Mouse (Mus musculus) limb, embryonic 12.5 days (tissue): ENCODE measurements around the gene Serinc5. TPM values are rescaled to one million over a fixed set of nuclear protein-coding genes. Genes with fewer than 3 reads are reported as not detected.

ENCODE experiments used
- ATAC-seq: fragments of 200-750 bp; cut with Nextera tagmentation; 2 replicates; pipeline ENCODE4 v1.8.0; 2017; ENCODE audit warnings: low read depth, moderate TSS enrichment; ENCODE audit not compliant: insufficient number of reproducible peaks, insufficient read depth, low FRiP score, low TSS enrichment
- H3K27ac ChIP-seq: fragments of 300-500 bp; sonication (generic); 2 replicates; pipeline ENCODE4 v1.5.1; 2016; ENCODE audit warnings: mild to moderate bottlenecking, moderate library complexity
- H3K27me3 ChIP-seq: fragments of 300-500 bp; sonication (generic); 2 replicates; pipeline ENCODE4 v1.6.1; 2016; ENCODE audit warnings: mild to moderate bottlenecking, moderate library complexity
- H3K36me3 ChIP-seq: fragments of 300-500 bp; sonication (generic); 2 replicates; pipeline ENCODE4 v1.6.1; 2016; ENCODE audit warnings: mild to moderate bottlenecking, moderate library complexity
- H3K4me1 ChIP-seq: fragments of 300-500 bp; sonication (generic); replicated peaks from 2 replicates; pipeline ENCODE4 v1.6.1; 2016
- H3K4me2 ChIP-seq: fragments of 300-500 bp; sonication (generic); 2 replicates; pipeline ENCODE4 v1.6.1; 2016; ENCODE audit warnings: mild to moderate bottlenecking, moderate library complexity
- H3K4me3 ChIP-seq: fragments of 300-500 bp; sonication (generic); replicated peaks from 2 replicates; pipeline ENCODE4 v1.5.1; 2016; ENCODE audit warnings: mild to moderate bottlenecking
- H3K9ac ChIP-seq: fragments of 300-500 bp; sonication (generic); replicated peaks from 2 replicates; pipeline ENCODE4 v1.6.1; 2016; ENCODE audit warnings: mild to moderate bottlenecking, moderate library complexity
- H3K9me3 ChIP-seq: fragments of 300-500 bp; sonication (generic); 2 replicates; pipeline ENCODE4 v1.6.1; 2016; ENCODE audit warnings: mild to moderate bottlenecking, moderate library complexity
- WGBS: fragments of 180-500 bp; shearing (Covaris S2); methylation state at CpG from one replicate; pipeline ENCODE4 v1.1.7; 2016; 5-methylcytosine and 5-hydroxymethylcytosine counted together
- polyA plus RNA-seq: library from polyadenylated mRNA; unstranded; fragments of >200 nt; fragmentation: Nextera tagmentation; extraction: Ambion mirVana; gene quantifications from 2 replicates; pipeline ENCODE4 v1.2.1, GENCODE M21; 2016

Serinc5 gene
- polyA plus RNA-seq, 1 experiment from 2014 or later, result 10.2 TPM

GRCm38 (mm10) chr13:92706342-92707061 lies 95.6 kb downstream of the Serinc5 start:
- no peak overlapping the region for H3K4me3 ChIP-seq
- WGBS, result 91% methylated on average over 9 of the region's 9 CpGs
- 0 out of 2 replicates have a peak, but pooled peaks cover 2% of the 10 kb centered on the region for H3K4me1 ChIP-seq
- no peaks in the 10 kb centered on the region for H3K9me3 ChIP-seq
- H3K27me3 ChIP-seq, result no peaks in the 10 kb centered on the region
- ATAC-seq, result no peak
- no peak overlapping the region for H3K9ac ChIP-seq
- no peak overlapping the region for H3K4me2 ChIP-seq
- peaks cover 9% of the 10 kb centered on the region; the same call in 1 of the 2 replicates for H3K36me3 ChIP-seq
- no peak overlapping the region for H3K27ac ChIP-seq

DNA sequence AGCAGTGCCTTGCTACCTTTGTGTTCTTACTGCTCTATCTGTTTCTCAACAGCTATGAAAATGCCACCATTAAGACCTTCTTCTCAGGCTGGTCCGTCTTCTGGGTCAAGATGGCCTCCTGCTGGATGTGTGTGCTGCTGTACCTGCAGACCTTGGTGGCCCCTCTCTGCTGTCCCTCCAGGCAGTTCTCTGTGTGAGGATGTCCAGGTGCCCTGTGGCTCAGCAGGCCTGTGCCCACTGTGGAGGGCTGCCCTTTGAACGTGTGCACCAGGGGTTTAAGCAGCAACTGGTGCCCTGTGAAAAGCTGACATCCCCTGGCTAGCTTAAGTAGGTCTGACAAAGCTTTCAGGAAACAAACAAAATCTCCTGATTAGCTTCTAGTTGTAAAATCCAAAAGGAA lies 97.0 kb downstream of the Serinc5 start:
- Histone ChIP-seq H3K4me3 (no peak overlapping the region), H3K9me3 (no peaks in the 10 kb centered on the region), H3K4me2 (no peak overlapping the region), H3K4me1 (0 out of 2 replicates have a peak, but pooled peaks cover 2% of the 10 kb centered on the region), H3K9ac (no peak overlapping the region), H3K27me3 (no peaks in the 10 kb centered on the region), H3K27ac (no peak overlapping the region), H3K36me3 (peaks cover 9% of the 10 kb centered on the region; the same call in 1 of the 2 replicates)
- ATAC-seq, result no peak
- 63% methylated on average over 2 of the region's 2 CpGs for WGBS

DNA sequence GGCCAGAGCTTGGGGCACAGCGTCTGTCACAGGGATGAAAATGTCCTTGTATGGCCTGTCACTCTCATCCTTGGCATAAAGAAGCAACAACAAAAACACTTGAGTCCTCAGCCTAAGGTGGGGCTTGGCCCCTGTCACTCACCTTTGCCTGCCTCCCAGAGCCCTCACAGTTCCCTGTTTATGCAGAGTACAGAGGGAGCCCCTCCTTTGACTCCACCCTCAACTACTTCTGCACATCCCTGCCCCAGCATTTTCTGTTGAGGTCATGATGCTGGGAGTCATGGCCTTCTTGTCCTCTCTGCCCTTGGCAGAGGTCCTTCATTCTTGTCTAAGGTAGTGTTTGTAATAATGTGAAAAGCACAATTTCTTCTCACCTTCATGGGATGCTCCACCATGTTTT lies 97.6 kb downstream of the Serinc5 start:
- no peak overlapping the region for H3K4me3 ChIP-seq
- H3K9ac ChIP-seq, result no peak overlapping the region
- no peaks in the 10 kb centered on the region for H3K9me3 ChIP-seq
- 85% methylated on average over 1 of the region's 1 CpGs for WGBS
- no peak overlapping the region for H3K4me2 ChIP-seq
- 0 out of 2 replicates have a peak, but pooled peaks cover 2% of the 10 kb centered on the region for H3K4me1 ChIP-seq
- H3K27me3 ChIP-seq, result no peaks in the 10 kb centered on the region
- H3K36me3 ChIP-seq, result peaks cover 9% of the 10 kb centered on the region; the same call in 1 of the 2 replicates
- no peak overlapping the region for H3K27ac ChIP-seq
- ATAC-seq, result no peak

DNA sequence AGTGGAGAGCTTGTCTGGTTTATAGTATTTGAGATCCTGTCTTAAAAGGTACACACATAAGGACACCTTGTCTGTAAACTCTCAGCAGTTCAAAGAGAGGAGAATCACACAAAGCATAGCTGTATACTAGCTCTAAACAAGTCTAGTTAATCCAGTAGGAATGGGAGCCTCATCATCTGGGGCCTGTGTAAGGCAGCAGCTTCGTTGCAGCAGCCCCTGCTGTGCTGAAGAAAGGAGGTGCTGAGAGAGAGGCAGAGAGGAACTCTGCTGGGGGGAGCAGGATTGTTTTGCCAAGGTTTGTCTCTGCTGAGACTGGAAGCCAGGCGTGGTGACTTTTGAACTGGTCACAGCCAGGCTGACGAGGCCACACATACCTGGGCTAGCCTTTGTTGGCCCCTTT lies 98.6 kb downstream of the Serinc5 start:
- Histone ChIP-seq H3K9ac (no peak overlapping the region), H3K27ac (no peak overlapping the region), H3K4me2 (no peak overlapping the region), H3K36me3 (peaks cover 9% of the 10 kb centered on the region; the same call in 1 of the 2 replicates), H3K4me3 (no peak overlapping the region), H3K9me3 (no peaks in the 10 kb centered on the region), H3K4me1 (0 out of 2 replicates have a peak, but pooled peaks cover 2% of the 10 kb centered on the region), H3K27me3 (no peaks in the 10 kb centered on the region)
- 38% methylated on average over 3 of the region's 3 CpGs for whole genome bisulfite sequencing
- ATAC-seq, result no peak

GRCm38 (mm10) chr13:92710361-92710760 lies 99.5 kb downstream of the Serinc5 start:
- Histone ChIP-seq H3K27ac (no peak overlapping the region), H3K4me1 (no peaks in the 10 kb centered on the region), H3K4me3 (no peak overlapping the region), H3K9ac (no peak overlapping the region), H3K9me3 (no peaks in the 10 kb centered on the region), H3K27me3 (no peaks in the 10 kb centered on the region), H3K36me3 (peaks cover 9% of the 10 kb centered on the region; the same call in 1 of the 2 replicates), H3K4me2 (no peak overlapping the region)
- 81% methylated on average over 1 of the region's 1 CpGs for WGBS
- no peak for ATAC-seq

- no peak overlapping the region for H3K27ac ChIP-seq
- 98% methylated on average over 1 of the region's 1 CpGs for WGBS
- H3K4me2 ChIP-seq, result no peak overlapping the region
- H3K4me1 ChIP-seq, result no peaks in the 10 kb centered on the region
- ATAC-seq, result no peak
- no peaks in the 10 kb centered on the region for H3K27me3 ChIP-seq
- no peak overlapping the region for H3K9ac ChIP-seq
- no peak overlapping the region for H3K4me3 ChIP-seq
- no peaks in the 10 kb centered on the region for H3K9me3 ChIP-seq
- H3K36me3 ChIP-seq, result peaks cover 6% of the 10 kb centered on the region; the same call in 1 of the 2 replicates
Observed at GRCm38 (mm10) chr13:92711821-92712220, 100.9 kb downstream of the Serinc5 start.

DNA sequence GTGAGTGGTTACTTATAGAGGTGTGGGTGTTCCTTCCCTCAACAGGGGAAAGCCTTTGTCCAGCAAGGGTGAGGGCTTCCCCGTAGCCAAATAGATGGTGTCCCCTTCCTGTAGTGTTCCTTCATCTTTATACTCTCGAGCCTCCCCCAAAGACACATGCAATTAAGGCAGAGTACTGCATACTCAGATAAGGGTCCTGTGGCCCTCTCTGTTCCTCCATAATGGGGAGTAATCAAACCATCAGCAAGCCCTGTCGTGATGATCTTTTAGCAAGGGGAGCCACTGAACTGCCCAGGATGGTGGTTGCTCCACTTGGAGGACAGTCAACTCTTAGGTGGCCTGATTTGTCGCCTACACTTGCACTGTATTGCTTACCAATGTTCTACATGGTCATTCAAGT lies 101.7 kb downstream of the Serinc5 start:
- no peaks in the 10 kb centered on the region for H3K27me3 ChIP-seq
- ATAC-seq, result no peak
- 76% methylated on average over 4 of the region's 4 CpGs for WGBS
- no peak overlapping the region for H3K27ac ChIP-seq
- H3K9me3 ChIP-seq, result no peaks in the 10 kb centered on the region
- H3K9ac ChIP-seq, result no peak overlapping the region
- H3K4me3 ChIP-seq, result no peak overlapping the region
- peaks cover 6% of the 10 kb centered on the region; the same call in 1 of the 2 replicates for H3K36me3 ChIP-seq
- no peaks in the 10 kb centered on the region for H3K4me1 ChIP-seq
- H3K4me2 ChIP-seq, result no peak overlapping the region

DNA sequence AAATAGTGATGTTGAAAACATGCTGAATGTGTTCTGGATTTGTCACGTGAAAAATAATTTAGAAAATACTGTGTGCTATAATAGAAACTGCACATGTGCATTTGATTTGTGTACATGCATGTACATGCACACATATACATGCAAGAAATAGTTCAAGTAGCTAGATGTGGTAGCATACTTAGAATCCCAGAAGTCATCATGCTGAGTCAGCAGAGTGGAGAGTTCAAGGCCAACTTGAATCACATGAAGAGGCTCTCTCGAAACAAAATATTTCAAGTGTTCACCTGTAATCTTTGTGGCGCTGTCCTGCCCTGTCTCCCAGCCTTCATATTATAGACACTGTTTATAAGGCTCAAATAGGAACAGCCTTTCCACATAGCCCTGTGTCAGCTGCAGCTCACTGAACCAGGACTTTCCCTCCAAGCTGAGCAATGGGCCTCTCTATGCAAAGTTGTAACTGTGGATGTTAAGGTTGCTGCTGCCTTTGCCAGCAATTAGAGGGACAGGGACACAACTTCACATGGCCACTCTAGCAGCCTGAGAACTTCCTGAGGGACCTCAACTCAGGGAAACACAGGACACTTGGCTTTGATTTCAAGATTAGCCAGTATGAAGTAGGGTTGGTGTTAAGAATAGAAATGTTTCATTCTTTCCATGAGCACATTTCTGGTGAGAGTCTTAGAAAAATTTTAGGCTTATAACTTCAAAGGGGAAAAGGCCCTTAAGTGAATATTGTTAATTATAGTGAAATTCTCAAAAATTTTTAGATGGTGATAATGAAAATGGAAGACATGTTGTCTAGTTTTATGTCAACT lies 107.2 kb downstream of the Serinc5 start:
- WGBS, result 93% methylated on average over 3 of the region's 3 CpGs

DNA sequence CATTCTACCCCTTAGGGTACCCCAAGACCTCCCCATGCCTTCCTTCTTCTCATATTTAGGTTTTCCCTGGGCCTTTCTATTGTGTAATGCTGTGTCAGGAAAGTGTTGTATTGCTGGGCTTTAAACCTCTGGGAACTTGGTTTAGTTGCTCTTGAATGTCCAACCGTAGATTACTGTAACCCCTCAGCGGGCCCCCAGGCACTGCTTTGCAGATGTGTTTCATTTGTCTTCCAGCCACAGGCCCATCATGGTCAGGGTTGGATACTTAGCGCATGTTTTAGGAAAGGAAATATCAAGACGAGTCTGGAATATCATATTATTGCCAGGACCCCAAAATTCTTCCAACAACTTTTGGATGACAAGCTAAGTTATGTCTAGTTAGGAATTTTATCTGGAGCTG lies 110.1 kb downstream of the Serinc5 start:
- no peaks in the 10 kb centered on the region for H3K4me1 ChIP-seq
- no peak overlapping the region for H3K4me2 ChIP-seq
- no peaks in the 10 kb centered on the region for H3K9me3 ChIP-seq
- ATAC-seq, result no peak
- H3K4me3 ChIP-seq, result no peak overlapping the region
- 81% methylated on average over 4 of the region's 4 CpGs for WGBS
- no peak overlapping the region for H3K27ac ChIP-seq
- H3K9ac ChIP-seq, result no peak overlapping the region
- no peaks in the 10 kb centered on the region for H3K36me3 ChIP-seq
- no peaks in the 10 kb centered on the region for H3K27me3 ChIP-seq

More for the DNA sequence above, 107.2 kb downstream of the Serinc5 start:
- no peak overlapping the region for H3K4me2 ChIP-seq
- no peaks in the 10 kb centered on the region for H3K36me3 ChIP-seq
- no peak overlapping the region for H3K27ac ChIP-seq
- no peak for ATAC-seq
- H3K9me3 ChIP-seq, result no peaks in the 10 kb centered on the region
- H3K27me3 ChIP-seq, result no peaks in the 10 kb centered on the region
- no peaks in the 10 kb centered on the region for H3K4me1 ChIP-seq
- H3K9ac ChIP-seq, result no peak overlapping the region
- no peak overlapping the region for H3K4me3 ChIP-seq

GRCm38 (mm10) chr13:92722389-92722788 lies 111.5 kb downstream of the Serinc5 start:
- Histone ChIP-seq H3K27me3 (no peaks in the 10 kb centered on the region), H3K9ac (no peak overlapping the region), H3K4me3 (no peak overlapping the region), H3K4me2 (no peak overlapping the region), H3K27ac (no peak overlapping the region), H3K36me3 (no peaks in the 10 kb centered on the region), H3K9me3 (no peaks in the 10 kb centered on the region), H3K4me1 (no peaks in the 10 kb centered on the region)
- 79% methylated on average over 5 of the region's 5 CpGs for WGBS
- ATAC-seq, result no peak

DNA sequence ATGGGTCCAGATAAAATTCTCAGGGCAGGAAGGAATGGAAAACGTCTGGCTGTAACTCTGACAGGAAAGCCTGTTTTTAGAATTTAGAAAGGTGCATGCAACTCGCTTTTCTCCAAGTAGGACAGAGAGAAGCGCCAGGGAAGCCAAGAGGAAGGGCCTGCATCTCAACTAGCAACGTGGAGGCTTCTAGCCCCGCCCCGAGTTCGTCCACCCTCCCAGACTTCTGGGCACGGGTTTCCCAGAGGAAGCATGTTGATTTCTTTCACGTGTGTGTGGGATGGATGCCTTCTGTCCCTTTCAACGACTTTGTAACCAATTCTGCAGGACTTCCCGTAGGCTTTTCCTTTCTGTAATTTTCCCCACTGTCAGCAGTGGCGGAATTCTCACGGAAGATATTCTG lies 118.9 kb downstream of the Serinc5 start:
- no peaks in the 10 kb centered on the region for H3K9me3 ChIP-seq
- H3K9ac ChIP-seq, result no peak overlapping the region
- H3K4me1 ChIP-seq, result no peaks in the 10 kb centered on the region
- no peak overlapping the region for H3K27ac ChIP-seq
- WGBS, result 59% methylated on average over 13 of the region's 13 CpGs
- no peak for ATAC-seq
- H3K36me3 ChIP-seq, result no peaks in the 10 kb centered on the region
- no peak overlapping the region for H3K4me2 ChIP-seq
- H3K27me3 ChIP-seq, result peaks cover 15% of the 10 kb centered on the region; the same call in 1 of the 2 replicates
- no peak overlapping the region for H3K4me3 ChIP-seq
